Mouse (Mus musculus) mature B cell (primary cell): ENCODE data around the gene Ptprg.

Source experiments
- in situ Hi-C: fragments of 300-500 bp; cut with MboI; formaldehyde crosslinking; loops from 2 replicates; pipeline ENCODE4 v1.14.3; 2019

The Ptprg gene

GRCm38 (mm10) chr14:11618140-11618705 lies 64.9 kb downstream of the Ptprg start:
- in situ Hi-C loops = no loop called here

- in situ Hi-C loops = no loop called here
Measured at GRCm38 (mm10) chr14:11619606-11620005, 66.3 kb downstream of the Ptprg start.

GRCm38 (mm10) chr14:11620314-11620713 lies 67.0 kb downstream of the Ptprg start:
- in situ Hi-C loops = no loop called here

- in situ Hi-C loops = no loop called here
Measured at GRCm38 (mm10) chr14:11620962-11621568, 67.7 kb downstream of the Ptprg start.

- in situ Hi-C loops = no loop called here
Measured at GRCm38 (mm10) chr14:11623576-11623975, 70.2 kb downstream of the Ptprg start.

- in situ Hi-C loops = no loop called here
Measured at GRCm38 (mm10) chr14:11630736-11631135, 77.4 kb downstream of the Ptprg start.

GRCm38 (mm10) chr14:11631505-11631904 lies 78.2 kb downstream of the Ptprg start:
- in situ Hi-C loops = no loop called here

- in situ Hi-C loops = no loop called here
Measured at GRCm38 (mm10) chr14:11637673-11638072, 84.3 kb downstream of the Ptprg start.

- in situ Hi-C loops = no loop called here
Measured at GRCm38 (mm10) chr14:11639366-11639765, 86.0 kb downstream of the Ptprg start.

GRCm38 (mm10) chr14:11640372-11640771 lies 87.0 kb downstream of the Ptprg start:
- in situ Hi-C loops = no loop called here

GRCm38 (mm10) chr14:11640996-11641395 lies 87.7 kb downstream of the Ptprg start:
- in situ Hi-C loops = no loop called here

GRCm38 (mm10) chr14:11642977-11643376 lies 89.6 kb downstream of the Ptprg start:
- in situ Hi-C loops = no loop called here

GRCm38 (mm10) chr14:11657374-11657773 lies 104.0 kb downstream of the Ptprg start:
- in situ Hi-C loops = no loop called here

- in situ Hi-C loops = no loop called here
Measured at GRCm38 (mm10) chr14:11663661-11664215, 110.4 kb downstream of the Ptprg start.

GRCm38 (mm10) chr14:11664302-11664701 lies 111.0 kb downstream of the Ptprg start:
- in situ Hi-C loops = no loop called here

GRCm38 (mm10) chr14:11665046-11665445 lies 111.7 kb downstream of the Ptprg start:
- in situ Hi-C loops = no loop called here

GRCm38 (mm10) chr14:11667762-11668161 lies 114.4 kb downstream of the Ptprg start:
- in situ Hi-C loops = no loop called here

- in situ Hi-C loops = no loop called here
Measured at GRCm38 (mm10) chr14:11670847-11671246, 117.5 kb downstream of the Ptprg start.

- in situ Hi-C loops = no loop called here
Measured at GRCm38 (mm10) chr14:11672981-11673547, 119.7 kb downstream of the Ptprg start.

- in situ Hi-C loops = no loop called here
Measured at GRCm38 (mm10) chr14:11678201-11678600, 124.9 kb downstream of the Ptprg start.

- in situ Hi-C loops = no loop called here
Measured at GRCm38 (mm10) chr14:11679741-11680140, 126.4 kb downstream of the Ptprg start.

- in situ Hi-C loops = no loop called here
Measured at GRCm38 (mm10) chr14:11680621-11681020, 127.3 kb downstream of the Ptprg start.

- in situ Hi-C loops = no loop called here
Measured at GRCm38 (mm10) chr14:11682441-11682840, 129.1 kb downstream of the Ptprg start.
